Mouse (Mus musculus) forebrain, embryonic 13.5 days (tissue): ENCODE results near the gene Lsm2. TPM values are rescaled to one million over a fixed set of nuclear protein-coding genes. Genes with fewer than 3 reads are reported as not detected.
"Not testable (repeated sequence)": the region's sequence is repeated elsewhere in the genome, so short reads cannot be mapped to it uniquely, and the experiment has no call there.

Experiments used
- ATAC-seq: fragments of 200-750 bp; cut with Nextera tagmentation; 2 replicates; pipeline ENCODE4 v1.8.0; 2017
- H3K27ac ChIP-seq: fragments of 300-500 bp; sonication (generic); 2 replicates; pipeline ENCODE4 v1.5.1; 2015; ENCODE audit warnings: inconsistent platforms, mild to moderate bottlenecking, moderate library complexity
- H3K27me3 ChIP-seq: fragments of 300-500 bp; sonication (generic); 2 replicates; pipeline ENCODE4 v1.6.1; 2015; ENCODE audit warnings: mild to moderate bottlenecking, inconsistent platforms
- H3K36me3 ChIP-seq: fragments of 300-500 bp; sonication (generic); 2 replicates; pipeline ENCODE4 v1.6.1; 2015; ENCODE audit warnings: mild to moderate bottlenecking, inconsistent platforms; ENCODE audit not compliant: poor library complexity, severe bottlenecking
- H3K4me1 ChIP-seq: fragments of 300-500 bp; sonication (generic); 2 replicates; pipeline ENCODE4 v1.6.1; 2015; ENCODE audit warnings: inconsistent platforms
- H3K4me2 ChIP-seq: fragments of 300-500 bp; sonication (generic); 2 replicates; pipeline ENCODE4 v1.6.1; 2015; ENCODE audit warnings: inconsistent platforms, mild to moderate bottlenecking, moderate library complexity
- H3K4me3 ChIP-seq: fragments of 300-500 bp; sonication (generic); 2 replicates; pipeline ENCODE4 v1.5.1; 2015; ENCODE audit warnings: mild to moderate bottlenecking, inconsistent platforms
- H3K9ac ChIP-seq: fragments of 300-500 bp; sonication (generic); 2 replicates; pipeline ENCODE4 v1.6.1; 2015; ENCODE audit warnings: mild to moderate bottlenecking, inconsistent platforms
- H3K9me3 ChIP-seq: fragments of 300-500 bp; sonication (generic); replicated peaks from 2 replicates; pipeline ENCODE4 v1.6.1; 2016; ENCODE audit warnings: inconsistent platforms
- WGBS: fragments of 180-500 bp; shearing (Covaris S2); methylation state at CpG from one replicate; pipeline ENCODE4 v1.1.7; 2015; 5-methylcytosine and 5-hydroxymethylcytosine counted together
- polyA plus RNA-seq: library from polyadenylated mRNA; unstranded; fragments of >200 nt; fragmentation: Nextera tagmentation; extraction: Ambion mirVana; gene quantifications from 2 replicates; pipeline ENCODE4 v1.2.1, GENCODE M21; 2015

Gene Lsm2
- polyA plus RNA-seq, 1 experiment from 2014 or later: 203 TPM

- Histone ChIP-seq H3K27me3 (peaks cover 2% of the 10 kb centered on the region; the same call in 1 of the 2 replicates), H3K27ac (no peak overlapping the region), H3K4me3 (0 out of 2 replicates have a peak overlapping the region, but pooled peaks have one; percentile 99), H3K9ac (no peak overlapping the region), H3K4me1 (peaks cover 20% of the 10 kb centered on the region), H3K9me3 (no peaks in the 10 kb centered on the region), H3K4me2 (peak overlapping the region; percentile 96), H3K36me3 (peaks cover 27% of the 10 kb centered on the region)
- 31% methylated on average over 4 of the region's 4 CpGs for WGBS
- ATAC-seq: no peak
Measured at GRCm38 (mm10) chr17:34949553-34949969, 32.1 kb upstream of the Lsm2 start.

- H3K9ac ChIP-seq: peak overlapping the region; percentile 100
Measured at GRCm38 (mm10) chr17:34950514-34951455, 30.9 kb upstream of the Lsm2 start.

DNA sequence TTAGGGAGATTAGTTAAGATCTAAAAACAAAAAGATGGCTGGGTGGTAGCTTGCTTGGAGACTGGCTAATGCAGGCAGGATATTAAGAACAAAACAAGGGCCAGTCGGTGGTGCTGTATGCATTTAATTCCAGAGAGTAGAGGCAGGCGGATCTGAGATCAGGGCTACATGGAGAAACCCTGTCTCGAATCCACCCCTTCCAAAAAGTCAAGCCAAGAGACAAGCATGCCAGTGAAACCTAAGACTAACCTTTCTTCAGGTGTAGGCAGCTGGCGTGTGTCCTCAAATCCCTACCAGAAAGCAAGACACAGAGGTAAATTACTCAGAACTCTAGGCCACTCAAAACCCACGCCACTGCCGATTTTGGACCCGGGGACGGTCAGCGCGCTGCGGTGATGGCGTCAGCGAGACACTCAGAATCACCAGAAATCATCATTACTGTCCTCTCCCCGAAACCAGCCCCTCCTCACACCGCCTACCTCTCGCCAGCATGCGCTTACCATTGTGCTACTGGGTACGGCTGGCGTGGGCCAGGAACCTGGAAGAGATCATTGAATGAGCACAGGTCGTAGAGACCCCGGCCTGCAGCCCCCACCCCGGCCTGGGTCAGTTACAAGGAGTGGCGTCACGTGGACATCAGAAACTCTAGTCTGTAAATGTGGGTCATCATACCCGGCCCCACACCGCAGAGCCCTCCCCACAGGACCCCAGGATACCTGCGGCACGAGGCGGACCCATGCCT lies 29.9 kb upstream of the Lsm2 start:
- Histone ChIP-seq H3K27me3 (peaks cover 22% of the 10 kb centered on the region), H3K9me3 (no peaks in the 10 kb centered on the region), H3K27ac (peak overlapping the region; percentile 91), H3K4me2 (peak overlapping the region; percentile 96), H3K9ac (peak overlapping the region; percentile 100), H3K4me1 (peaks cover 20% of the 10 kb centered on the region), H3K4me3 (peak overlapping the region; percentile 99), H3K36me3 (peaks cover 27% of the 10 kb centered on the region)
- ATAC-seq: peak; percentile 66
- WGBS: 1% methylated on average over 29 of the region's 29 CpGs

More at GRCm38 (mm10) chr17:34950514-34951455, 30.9 kb upstream of the Lsm2 start:
- Histone ChIP-seq H3K27ac (peak overlapping the region; percentile 91), H3K4me2 (peak overlapping the region; percentile 96), H3K36me3 (peaks cover 27% of the 10 kb centered on the region), H3K4me3 (peak overlapping the region; percentile 99), H3K27me3 (peaks cover 14% of the 10 kb centered on the region), H3K9me3 (no peaks in the 10 kb centered on the region), H3K4me1 (peaks cover 20% of the 10 kb centered on the region)
- ATAC-seq: no peak
- WGBS: 22% methylated on average over 10 of the region's 10 CpGs

DNA sequence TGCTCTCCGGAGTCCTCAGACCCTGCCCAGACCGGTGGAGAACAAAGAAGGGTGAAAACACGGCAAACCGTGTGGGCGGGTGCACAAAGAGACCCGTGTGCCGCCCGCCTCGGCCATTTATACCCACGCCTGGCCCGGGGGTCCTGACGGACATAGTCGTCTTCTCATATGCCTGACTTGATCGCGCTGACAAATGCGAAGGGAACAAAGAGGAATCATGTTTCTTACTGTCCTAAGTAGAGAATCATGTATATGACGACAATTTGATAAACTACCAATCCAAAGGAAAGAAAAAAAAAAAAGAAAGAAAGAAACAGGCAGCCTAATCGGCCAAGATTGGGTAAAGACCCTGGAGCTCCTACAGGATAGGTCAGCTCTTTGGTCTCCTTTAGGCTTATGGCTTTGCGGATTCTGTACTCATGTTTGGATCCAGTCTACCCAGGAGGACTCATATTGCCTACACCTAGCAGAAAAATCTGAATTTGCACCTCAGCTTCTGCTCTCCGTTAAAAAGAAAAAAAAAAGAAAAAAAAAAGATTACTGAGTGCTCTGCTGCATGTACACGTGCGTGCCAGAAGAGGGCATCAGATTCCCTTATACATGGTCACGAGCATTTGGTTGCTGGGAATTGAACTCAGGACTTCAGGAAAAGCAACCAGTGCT lies 29.2 kb upstream of the Lsm2 start:
- peak overlapping the region; percentile 96 for H3K4me2 ChIP-seq
- peaks cover 20% of the 10 kb centered on the region for H3K4me1 ChIP-seq
- under 1% methylated on average over 23 of the region's 23 CpGs for WGBS
- H3K27me3 ChIP-seq: peaks cover 24% of the 10 kb centered on the region
- H3K9me3 ChIP-seq: no peaks in the 10 kb centered on the region
- peak overlapping the region; percentile 99 for H3K4me3 ChIP-seq
- peak overlapping the region; percentile 100 for H3K9ac ChIP-seq
- peaks cover 27% of the 10 kb centered on the region for H3K36me3 ChIP-seq
- ATAC-seq: peak; percentile 88
- peak overlapping the region; percentile 91 for H3K27ac ChIP-seq

DNA sequence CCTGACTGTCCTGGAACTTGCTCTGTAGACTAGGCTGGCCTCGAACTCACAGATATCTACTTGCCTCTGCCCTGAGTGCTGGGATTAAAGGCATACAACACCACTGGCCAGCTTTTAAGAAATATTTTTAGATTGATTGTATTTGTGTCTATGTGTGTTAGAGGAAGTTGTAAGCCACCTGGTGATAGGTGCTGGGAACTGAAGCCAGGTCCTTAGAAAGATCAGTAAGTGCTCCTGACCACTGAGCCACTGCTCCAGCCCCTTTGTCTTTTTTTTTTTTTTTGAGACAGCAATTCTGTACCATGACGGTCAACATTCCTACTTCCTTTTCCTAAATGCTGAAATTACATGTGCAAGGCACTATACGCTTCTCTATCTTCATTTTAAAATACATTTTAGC lies 28.4 kb upstream of the Lsm2 start:
- Histone ChIP-seq H3K9ac (no peak overlapping the region), H3K27me3 (peaks cover 24% of the 10 kb centered on the region), H3K4me1 (peaks cover 20% of the 10 kb centered on the region), H3K4me3 (peak overlapping the region; percentile 99), H3K9me3 (no peaks in the 10 kb centered on the region), H3K36me3 (peaks cover 27% of the 10 kb centered on the region), H3K27ac (no peak overlapping the region), H3K4me2 (peak overlapping the region; percentile 96)
- 91% methylated on average over 3 of the region's 3 CpGs for WGBS
- no peak for ATAC-seq

DNA sequence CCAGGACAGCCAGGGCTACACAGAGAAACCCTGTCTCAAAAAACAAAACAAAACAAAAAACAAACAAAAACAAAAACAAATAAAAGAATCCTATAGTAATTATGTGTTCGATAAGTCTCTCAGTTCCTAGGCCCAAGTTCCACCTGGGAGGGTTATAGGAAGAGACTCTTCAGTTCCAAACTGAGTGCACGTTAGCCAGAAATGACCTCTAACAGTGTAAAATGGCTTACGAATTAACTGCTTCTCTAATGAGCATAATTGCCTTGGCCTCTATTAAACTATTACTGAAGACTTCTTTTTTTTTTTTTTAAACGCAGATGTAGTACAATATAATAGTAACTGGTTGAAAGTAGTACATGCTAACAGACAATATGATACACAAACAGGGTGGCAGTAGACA lies 27.8 kb upstream of the Lsm2 start:
- H3K9me3 ChIP-seq: no peaks in the 10 kb centered on the region
- H3K9ac ChIP-seq: no peak overlapping the region
- peaks cover 23% of the 10 kb centered on the region for H3K36me3 ChIP-seq
- H3K4me3 ChIP-seq: no peak overlapping the region
- no peak overlapping the region for H3K4me2 ChIP-seq
- H3K27ac ChIP-seq: no peak overlapping the region
- peaks cover 24% of the 10 kb centered on the region for H3K27me3 ChIP-seq
- 86% methylated on average over 4 of the region's 4 CpGs for WGBS
- ATAC-seq: no peak
- peaks cover 20% of the 10 kb centered on the region for H3K4me1 ChIP-seq

DNA sequence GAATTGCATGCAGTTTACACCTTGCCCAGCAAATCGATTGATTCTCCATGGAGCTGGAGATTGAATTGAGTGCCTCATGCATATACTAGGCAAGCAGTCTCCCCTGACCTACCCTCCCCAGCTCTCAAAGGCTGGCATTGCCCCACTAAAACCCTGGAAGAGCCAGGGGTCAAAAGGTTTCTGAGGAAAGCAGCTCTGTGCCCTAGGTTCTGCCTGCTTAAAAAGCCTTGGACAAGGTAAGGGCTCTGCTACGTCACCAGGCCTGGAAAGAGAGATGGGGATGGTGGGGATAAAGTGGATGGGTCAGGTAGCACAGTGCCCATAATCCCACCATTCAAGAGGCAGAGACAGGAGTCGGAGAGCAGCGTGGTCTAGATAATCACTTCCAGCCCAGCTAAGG lies 26.8 kb upstream of the Lsm2 start:
- H3K4me1 ChIP-seq: peaks cover 22% of the 10 kb centered on the region
- no peaks in the 10 kb centered on the region for H3K9me3 ChIP-seq
- H3K4me2 ChIP-seq: no peak overlapping the region
- peaks cover 16% of the 10 kb centered on the region for H3K36me3 ChIP-seq
- H3K27me3 ChIP-seq: peaks cover 24% of the 10 kb centered on the region
- no peak overlapping the region for H3K4me3 ChIP-seq
- no peak overlapping the region for H3K27ac ChIP-seq
- ATAC-seq: no peak
- WGBS: 73% methylated on average over 4 of the region's 4 CpGs
- H3K9ac ChIP-seq: no peak overlapping the region

- Histone ChIP-seq H3K36me3 (peaks cover 5% of the 10 kb centered on the region), H3K9me3 (no peaks in the 10 kb centered on the region), H3K27ac (no peak overlapping the region), H3K9ac (no peak overlapping the region), H3K4me3 (no peak overlapping the region), H3K27me3 (peaks cover 28% of the 10 kb centered on the region), H3K4me2 (no peak overlapping the region), H3K4me1 (peaks cover 17% of the 10 kb centered on the region)
- ATAC-seq: no peak
- WGBS: 84% methylated on average over 3 of the region's 3 CpGs
Measured at GRCm38 (mm10) chr17:34955884-34956283, 25.8 kb upstream of the Lsm2 start.

- peaks cover 13% of the 10 kb centered on the region for H3K4me1 ChIP-seq
- 43% methylated on average over 1 of the region's 1 CpGs for WGBS
- H3K4me2 ChIP-seq: no peak overlapping the region
- no peak overlapping the region for H3K9ac ChIP-seq
- peaks cover 31% of the 10 kb centered on the region for H3K27me3 ChIP-seq
- no peak overlapping the region for H3K4me3 ChIP-seq
- ATAC-seq: no peak
- H3K36me3 ChIP-seq: 0 out of 2 replicates have a peak, but pooled peaks cover under 1% of the 10 kb centered on the region
- no peak overlapping the region for H3K27ac ChIP-seq
- no peaks in the 10 kb centered on the region for H3K9me3 ChIP-seq
Measured at GRCm38 (mm10) chr17:34956340-34956739, 25.3 kb upstream of the Lsm2 start.

DNA sequence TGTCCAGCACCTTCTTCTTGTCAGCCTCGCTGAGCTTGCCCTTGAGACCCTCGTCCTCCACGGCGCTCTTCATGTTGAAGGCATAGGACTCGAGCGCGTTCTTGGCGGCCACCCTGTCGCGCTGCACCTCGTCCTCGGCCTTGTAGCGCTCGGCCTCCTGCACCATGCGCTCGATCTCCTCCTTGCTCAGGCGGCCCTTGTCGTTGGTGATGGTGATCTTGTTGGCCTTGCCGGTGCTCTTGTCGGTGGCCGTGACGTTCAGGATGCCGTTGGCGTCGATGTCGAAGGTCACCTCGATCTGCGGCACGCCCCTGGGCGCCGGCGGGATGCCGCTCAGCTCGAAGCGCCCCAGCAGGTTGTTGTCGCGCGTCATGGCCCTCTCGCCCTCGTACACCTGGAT lies 24.4 kb upstream of the Lsm2 start:
- not testable (repeated sequence) for H3K9me3 ChIP-seq, H3K4me3 ChIP-seq, ATAC-seq, H3K4me2 ChIP-seq, H3K36me3 ChIP-seq, H3K9ac ChIP-seq, H3K27ac ChIP-seq
- peaks cover 12% of the 10 kb centered on the region for H3K4me1 ChIP-seq
- 23% methylated on average over 34 of the region's 40 CpGs for WGBS
- peaks cover 38% of the 10 kb centered on the region for H3K27me3 ChIP-seq

GRCm38 (mm10) chr17:34957966-34958365 lies 23.7 kb upstream of the Lsm2 start:
- not testable (repeated sequence) for H3K36me3 ChIP-seq, ATAC-seq

More at GRCm38 (mm10) chr17:34957966-34958365, 23.7 kb upstream of the Lsm2 start:
- not testable (repeated sequence) for H3K4me3 ChIP-seq, H3K4me2 ChIP-seq, H3K9ac ChIP-seq, H3K27ac ChIP-seq, H3K9me3 ChIP-seq
- Histone ChIP-seq H3K4me1 (peaks cover 12% of the 10 kb centered on the region), H3K27me3 (peaks cover 38% of the 10 kb centered on the region)
- WGBS: 27% methylated on average over 22 of the region's 40 CpGs
